Mouse (Mus musculus) B cell, adult 67 days (primary cell): ENCODE results near the gene Maz. TPM values are rescaled to one million over a fixed set of nuclear protein-coding genes. Genes with fewer than 3 reads are reported as not detected.

Source experiments
- total RNA-seq, 2 experiments: library from RNA; stranded (reverse); gene quantifications; 4 replicates each; pipeline ENCODE4 v1.2.4; 2023

Maz gene
- 100 to 1,000 TPM; 251 to 254 TPM for total RNA-seq

GRCm38 (mm10) chr7:127026984-127027726 lies at the start of gene Maz:
Maz (minus strand) TSS chr7:127027037.

GRCm38 (mm10) chr7:127041851-127042672 lies 15.2 kb upstream of the Maz start, which contains the start of gene Kif22:
Kif22 (minus strand) TSS chr7:127042471.

GRCm38 (mm10) chr7:127020901-127021562 lies 5.8 kb downstream of the Maz start, which contains the start of the genes Gm42742 and Prrt2:
Gm42742 (minus strand) TSS chr7:127021097.
Prrt2 (minus strand) TSS chr7:127021211.

GRCm38 (mm10) chr7:127016971-127017949 lies 9.6 kb downstream of the Maz start, which contains the start of gene Pagr1a:
Pagr1a (minus strand) TSS chr7:127017352.

GRCm38 (mm10) chr7:127016481-127016485 lies 10.6 kb downstream of the Maz start, which contains the start of gene Pagr1b:
Pagr1b (minus strand) TSS chr7:127016484.

GRCm38 (mm10) chr7:127014320-127014719 lies 12.5 kb downstream of the Maz start, which contains the start of gene Mvp:
Mvp (minus strand) TSS chr7:127014621.

GRCm38 (mm10) chr7:126975950-126976866 lies 50.6 kb downstream of the Maz start, which contains the start of gene Cdiptos:
Cdiptos (minus strand) TSS chr7:126976098.

GRCm38 (mm10) chr7:126975893-126975949 lies 51.1 kb downstream of the Maz start, which contains the start of gene Cdipt:
Cdipt (plus strand) TSS chr7:126975914.

Other genes starting within 250 kb of the Maz start
- gene Tbx6, start 245.6 kb downstream of the Maz start, total RNA-seq, result 10 to 100 TPM; 11.8 to 12.3 TPM
- gene Ppp4c, start 234.5 kb downstream of the Maz start, total RNA-seq, result 100 to 1,000 TPM; 276 to 290 TPM
- not detected for gene Fam57b, start 229.4 kb downstream of the Maz start, total RNA-seq
- gene 4930451I11Rik, start 195.4 kb downstream of the Maz start, total RNA-seq, result not detected
- not detected for gene Doc2a, start 179.6 kb downstream of the Maz start, total RNA-seq
- gene Hirip3, start 165.1 kb downstream of the Maz start, total RNA-seq, result 10 to 100 TPM; 26.6 to 34.7 TPM
- gene Ino80e, start 164.7 kb downstream of the Maz start, total RNA-seq, result 10 to 100 TPM; 93.9 to 94.9 TPM
- 100 to 1,000 TPM in 1 of 2 experiments, 10 to 100 TPM in 1; 99.5 to 101 TPM for gene Taok2, start 142.3 kb downstream of the Maz start, total RNA-seq
- 10 to 100 TPM; 48.7 to 52.4 TPM for gene Tmem219, start 104.1 kb downstream of the Maz start, total RNA-seq
- gene Kctd13, start 98.2 kb downstream of the Maz start, total RNA-seq, result 10 to 100 TPM; 43.5 to 46.3 TPM
- gene Asphd1, start 77.5 kb downstream of the Maz start, total RNA-seq, result not detected
- 1 to 10 TPM; 6.3 to 7.0 TPM for gene Sez6l2, start 76.5 kb downstream of the Maz start, total RNA-seq
- 10 to 100 TPM; 78.8 to 82.2 TPM for gene Cdipt, start 51.1 kb downstream of the Maz start, total RNA-seq
- gene Cdiptos, start 50.9 kb downstream of the Maz start, total RNA-seq, result 1 to 10 TPM in 1 of 2 experiments, under 1 TPM in 1; 0.81 to 1.7 TPM
- 10 to 100 TPM; 48.6 to 50.8 TPM for gene Mvp, start 12.4 kb downstream of the Maz start, total RNA-seq
- gene Pagr1b, start 10.6 kb downstream of the Maz start, total RNA-seq, result 1 to 10 TPM in 1 of 2 experiments, not detected in 1; 2.8 TPM
- 10 to 100 TPM in 1 of 2 experiments, 1 to 10 TPM in 1; 4.6 to 47.0 TPM for gene Pagr1a, start 9.7 kb downstream of the Maz start, total RNA-seq
- 10 to 100 TPM; 16.6 to 46.2 TPM for gene Gm42742, start 5.9 kb downstream of the Maz start, total RNA-seq
- gene Prrt2, start 5.8 kb downstream of the Maz start, total RNA-seq, result 1 to 10 TPM; 1.2 to 1.9 TPM
- 1 to 10 TPM; 3.1 to 4.2 TPM for gene Kif22, start 15.4 kb upstream of the Maz start, total RNA-seq
- not detected for gene Zg16, start 60.3 kb upstream of the Maz start, total RNA-seq
- gene AI467606, start 64.3 kb upstream of the Maz start, total RNA-seq, result 10 to 100 TPM; 69.0 to 74.5 TPM
- 1 to 10 TPM in 1 of 2 experiments, under 1 TPM in 1; 0.52 to 1.5 TPM for gene Qprt, start 95.2 kb upstream of the Maz start, total RNA-seq
- 10 to 100 TPM in 1 of 2 experiments, 1 to 10 TPM in 1; 7.3 to 10.0 TPM for gene Spn, start 110.8 kb upstream of the Maz start, total RNA-seq
- 10 to 100 TPM; 75.1 to 82.8 TPM for gene Cd2bp2, start 169.0 kb upstream of the Maz start, total RNA-seq
- gene Tbc1d10b, start 181.4 kb upstream of the Maz start, total RNA-seq, result 10 to 100 TPM; 59.8 to 76.1 TPM
- 1 to 10 TPM; 5.8 to 9.7 TPM for gene Mylpf, start 181.9 kb upstream of the Maz start, total RNA-seq
- 10 to 100 TPM; 15.8 to 18.7 TPM for gene Zfp553, start 206.0 kb upstream of the Maz start, total RNA-seq
- 100 to 1,000 TPM; 394 to 455 TPM for gene Sept1, start 206.1 kb upstream of the Maz start, total RNA-seq
- gene Zfp771, start 217.2 kb upstream of the Maz start, total RNA-seq, result 10 to 100 TPM; 19.5 to 26.9 TPM
- gene Dctpp1, start 233.7 kb upstream of the Maz start, total RNA-seq, result 10 to 100 TPM; 17.2 TPM
- 10 to 100 TPM; 28.9 to 30.8 TPM for gene Sephs2, start 247.0 kb upstream of the Maz start, total RNA-seq